Mouse (Mus musculus) ES-E14 (cell line): Measurements from ENCODE around the gene Cpne7. TPM values are rescaled to one million over a fixed set of nuclear protein-coding genes. Genes with fewer than 3 reads are reported as not detected.

Experiments used
- DNase-seq: peaks from one replicate; pipeline ENCODE4 v3.0.0-alpha.2; 2013; ENCODE audit warnings: low read depth, low spot score
- H3K27ac ChIP-seq: 2 replicates; pipeline ENCODE4 v1.5.1; 2012; ENCODE audit warnings: low read depth, mild to moderate bottlenecking, low read length, moderate library complexity, mixed read lengths; ENCODE audit not compliant: poor library complexity, insufficient read depth, severe bottlenecking
- H3K36me3 ChIP-seq: 2 replicates; pipeline ENCODE4 v1.6.1; 2012; ENCODE audit warnings: mild to moderate bottlenecking, low read length, moderate library complexity, mixed read lengths; ENCODE audit not compliant: control insufficient read depth, poor library complexity, insufficient read depth, severe bottlenecking
- H3K4me1 ChIP-seq, 2 experiments: fragments of 150-350 bp in 1 of 2; sonication (generic) in 1 of 2; 2 replicates each; pipeline ENCODE4 v1.6.1; 2012; ENCODE audit warnings: low read length in 2 of 2, mild to moderate bottlenecking in 1 of 2, mixed read lengths in 1 of 2; ENCODE audit not compliant: control insufficient read depth in 2 of 2, insufficient read depth in 2 of 2, poor library complexity in 1 of 2
- H3K4me3 ChIP-seq, 2 experiments: fragments of 150-350 bp in 1 of 2; sonication (generic) in 1 of 2; 2 replicates each; pipeline ENCODE4 v1.5.1; 2012; ENCODE audit warnings: low read length in 2 of 2, low read depth in 1 of 2, mild to moderate bottlenecking in 1 of 2, mixed read lengths in 1 of 2; ENCODE audit not compliant: insufficient read depth in 1 of 2, poor library complexity in 1 of 2, severe bottlenecking in 1 of 2
- H3K9ac ChIP-seq: 2 replicates; pipeline ENCODE4 v1.6.1; 2012; ENCODE audit warnings: low read depth, mild to moderate bottlenecking, low read length, mixed read lengths; ENCODE audit not compliant: poor library complexity, insufficient read depth, severe bottlenecking
- H3K9me3 ChIP-seq: fragments of 150-350 bp; sonication (generic); 2 replicates; pipeline ENCODE4 v1.6.1; 2012; ENCODE audit warnings: low read depth, mild to moderate bottlenecking, low read length; ENCODE audit not compliant: control insufficient read depth, insufficient read depth
- CHD2 ChIP-seq: IDR thresholded peaks from 2 replicates; pipeline ENCODE4 v1.6.1; 2014; ENCODE audit warnings: mild to moderate bottlenecking, low read depth, low read length, inconsistent platforms
- HCFC1 ChIP-seq: IDR thresholded peaks from 2 replicates; pipeline ENCODE4 v1.6.1; 2012; ENCODE audit warnings: low read length, inconsistent platforms, borderline replicate concordance; ENCODE audit not compliant: insufficient read depth
- MAFK ChIP-seq: IDR thresholded peaks from 2 replicates; pipeline ENCODE4 v1.6.1; 2014; ENCODE audit warnings: mild to moderate bottlenecking, low read depth, low read length, inconsistent platforms; ENCODE audit not compliant: insufficient read depth
- ZC3H11A ChIP-seq: IDR thresholded peaks from 2 replicates; pipeline ENCODE4 v1.6.1; 2012; ENCODE audit warnings: low read depth, mild to moderate bottlenecking, inconsistent platforms, low read length, borderline replicate concordance
- ZNF384 ChIP-seq: IDR thresholded peaks from 2 replicates; pipeline ENCODE4 v1.6.1; 2012; ENCODE audit warnings: low read depth, low read length, inconsistent platforms
- in situ Hi-C, 2 experiments: fragments of 600-800 bp; cut with MboI; formaldehyde crosslinking; loops; one replicate each; pipeline ENCODE4 v1.15.1; 2025; ENCODE audit warnings: low sequenced_read_pairs in 2 of 2, inconsistent platforms in 1 of 2; ENCODE audit not compliant: unreplicated experiment in 2 of 2
- total RNA-seq: library from RNA; depleted of rRNA; stranded (reverse); fragments of 300-350 nt; gene quantifications from 2 replicates; pipeline ENCODE4 v1.2.3, GENCODE M21; 2012

The Cpne7 gene
- total RNA-seq, 1 experiment: 1.8 TPM

GRCm38 (mm10) chr8:123146390-123146789 is 29.2 kb downstream of the Cpne7 start:
- no peak overlapping the region for H3K4me3 ChIP-seq
- no peak for DNase-seq
- H3K4me1 ChIP-seq: peaks cover 0 to 7% of the 10 kb centered on the region in 2 experiments; a peak in 1 of 4 replicates
- no peak overlapping the region for H3K27ac ChIP-seq
- in situ Hi-C loops: no loop called here
- H3K9ac ChIP-seq: no peak overlapping the region
- TF ChIP-seq CHD2 (no peak), MAFK (no peak), ZNF384 (no peak), ZC3H11A (no peak), HCFC1 (no peak)
- no peaks in the 10 kb centered on the region for H3K36me3 ChIP-seq
- H3K9me3 ChIP-seq: no peaks in the 10 kb centered on the region

- TF ChIP-seq HCFC1 (no peak), ZNF384 (no peak), ZC3H11A (no peak), CHD2 (no peak), MAFK (no peak)
- H3K9me3 ChIP-seq: no peaks in the 10 kb centered on the region
- in situ Hi-C loops: no loop called here
- DNase-seq: no peak
- H3K9ac ChIP-seq: no peak overlapping the region
- H3K4me1 ChIP-seq: peaks cover 0 to 7% of the 10 kb centered on the region in 2 experiments; a peak in 1 of 4 replicates
- no peaks in the 10 kb centered on the region for H3K36me3 ChIP-seq
- H3K4me3 ChIP-seq: no peak overlapping the region
- no peak overlapping the region for H3K27ac ChIP-seq
Observed at GRCm38 (mm10) chr8:123150737-123151171, 33.6 kb downstream of the Cpne7 start.

- no peak overlapping the region for H3K4me3 ChIP-seq
- H3K36me3 ChIP-seq: no peaks in the 10 kb centered on the region
- H3K9me3 ChIP-seq: no peaks in the 10 kb centered on the region
- no peak overlapping the region for H3K27ac ChIP-seq
- in situ Hi-C loops: no loop called here
- TF ChIP-seq ZNF384: no peak
- TF ChIP-seq CHD2: no peak
- no peak for TF ChIP-seq MAFK
- no peak for TF ChIP-seq ZC3H11A
- TF ChIP-seq HCFC1: no peak
- H3K9ac ChIP-seq: no peak overlapping the region
- DNase-seq: no peak
- peaks cover 0 to 7% of the 10 kb centered on the region in 2 experiments; a peak in 1 of 4 replicates for H3K4me1 ChIP-seq
Observed at GRCm38 (mm10) chr8:123155177-123155576, 38.0 kb downstream of the Cpne7 start.

- H3K4me3 ChIP-seq: no peak overlapping the region
- no peak overlapping the region for H3K27ac ChIP-seq
- TF ChIP-seq ZC3H11A (no peak), ZNF384 (no peak), HCFC1 (no peak), CHD2 (no peak), MAFK (no peak)
- no peaks in the 10 kb centered on the region for H3K36me3 ChIP-seq
- no peak overlapping the region for H3K9ac ChIP-seq
- no peak for DNase-seq
- H3K9me3 ChIP-seq: no peaks in the 10 kb centered on the region
- H3K4me1 ChIP-seq: peaks cover 0 to 7% of the 10 kb centered on the region in 2 experiments; a peak in 1 of 4 replicates
- in situ Hi-C loops: no loop called here
Observed at GRCm38 (mm10) chr8:123156070-123156773, 39.0 kb downstream of the Cpne7 start.
